Mouse (Mus musculus) G1E (cell line): ENCODE results near the gene Slc48a1. TPM values are rescaled to one million over a fixed set of nuclear protein-coding genes. Genes with fewer than 3 reads are reported as not detected.

Source experiments
- ATAC-seq: 2 replicates; pipeline ENCODE4 v1.8.0; 2016; ENCODE audit warnings: mild to moderate bottlenecking; ENCODE audit not compliant: insufficient number of reproducible peaks, poor library complexity, low FRiP score, severe bottlenecking; ENCODE audit errors: extremely low read depth
- DNase-seq: peaks from one replicate; pipeline ENCODE4 v3.0.0; 2012; ENCODE audit warnings: low spot score
- H3K27me3 ChIP-seq: 2 replicates; pipeline ENCODE4 v1.6.1; 2012; ENCODE audit warnings: mild to moderate bottlenecking, low read length, inconsistent platforms; ENCODE audit not compliant: insufficient read depth
- H3K36me3 ChIP-seq: replicated peaks from 2 replicates; pipeline ENCODE3; 2012; ENCODE audit warnings: mild to moderate bottlenecking, inconsistent platforms
- H3K4me1 ChIP-seq: 2 replicates; pipeline ENCODE4 v1.6.1; 2012; ENCODE audit warnings: low read depth, low read length, inconsistent platforms, mixed read lengths; ENCODE audit not compliant: insufficient read depth
- H3K4me3 ChIP-seq: 2 replicates; pipeline ENCODE4 v1.5.1; 2012; ENCODE audit warnings: low read depth, mild to moderate bottlenecking, inconsistent platforms, low read length, moderate library complexity, mixed read lengths
- H3K9me3 ChIP-seq: replicated peaks from 2 replicates; pipeline ENCODE4 v1.6.1; 2012; ENCODE audit warnings: inconsistent platforms
- CTCF ChIP-seq: IDR thresholded peaks from 2 replicates; pipeline ENCODE4 v1.5.1; 2012; ENCODE audit warnings: low read depth, low read length, inconsistent platforms, mixed read lengths
- GATA1 ChIP-seq: IDR thresholded peaks from 2 replicates; pipeline ENCODE4 v1.6.1; 2012; ENCODE audit warnings: borderline replicate concordance, low read length, inconsistent platforms, mixed read lengths
- GATA2 ChIP-seq: IDR thresholded peaks from 2 replicates; pipeline ENCODE4 v1.6.1; 2012; ENCODE audit warnings: low read depth, low read length, inconsistent platforms, borderline replicate concordance
- POLR2AphosphoS5 ChIP-seq: IDR thresholded peaks from 2 replicates; pipeline ENCODE4 v1.6.1; 2012; ENCODE audit warnings: low read depth, low read length, inconsistent platforms; ENCODE audit not compliant: insufficient replicate concordance
- TAL1 ChIP-seq: conservative IDR thresholded peaks from 2 replicates; pipeline ENCODE4 v1.6.1; 2012; ENCODE audit warnings: low read depth, low read length, inconsistent platforms, mixed read lengths
- polyA plus RNA-seq: library from polyadenylated mRNA; stranded (reverse); fragments of >175 nt; gene quantifications from 2 replicates; pipeline ENCODE4 v1.2.3, GENCODE M21; 2012
- total RNA-seq, 2 experiments: library from RNA; stranded (forward) in 1 of 2; stranded (reverse) in 1 of 2; fragments of 200-1000 nt in 1 of 2; fragments of >200 nt in 1 of 2; fragmentation: Nextera tagmentation in 1 of 2; gene quantifications; 2 replicates each; pipeline ENCODE4 v1.2.3; 2014 to 2017

Gene Slc48a1
- total and polyA plus RNA-seq, 3 experiments = 108 to 256 (median 125) TPM

- ATAC-seq = peak; percentile 50
- TF ChIP-seq GATA1 = no peak
- no peak for TF ChIP-seq TAL1
- no peak for TF ChIP-seq GATA2
- no peak; the same call in 1 of the 2 replicates for TF ChIP-seq POLR2AphosphoS5
- TF ChIP-seq CTCF = no peak
- peak; percentile 60 for DNase-seq
- Histone ChIP-seq H3K27me3 (no peaks in the 10 kb centered on the region), H3K4me1 (peaks cover 79% of the 10 kb centered on the region), H3K9me3 (no peaks in the 10 kb centered on the region), H3K4me3 (peak overlapping the region; percentile 95; the same call in 1 of the 2 replicates), H3K36me3 (peaks cover 73% of the 10 kb centered on the region)
These were observed 9.7 kb downstream of the Slc48a1 start for GRCm38 (mm10) chr15:97787799-97788667.

- H3K9me3 ChIP-seq = no peaks in the 10 kb centered on the region
- TF ChIP-seq GATA2 (no peak), GATA1 (no peak), TAL1 (no peak), CTCF (no peak), POLR2AphosphoS5 (no peak)
- H3K36me3 ChIP-seq = peaks cover 81% of the 10 kb centered on the region
- peak overlapping the region; percentile 95; the same call in 1 of the 2 replicates for H3K4me3 ChIP-seq
- H3K27me3 ChIP-seq = no peaks in the 10 kb centered on the region
- ATAC-seq = no peak
- DNase-seq = no peak
- peaks cover 85% of the 10 kb centered on the region for H3K4me1 ChIP-seq
These were observed 10.5 kb downstream of the Slc48a1 start for GRCm38 (mm10) chr15:97788821-97789220.

GRCm38 (mm10) chr15:97789761-97790505, 11.6 kb downstream of the Slc48a1 start:
- DNase-seq = no peak
- peaks cover 92% of the 10 kb centered on the region for H3K36me3 ChIP-seq
- H3K4me3 ChIP-seq = peak overlapping the region; percentile 64; the same call in 1 of the 2 replicates
- TF ChIP-seq GATA1 (no peak), CTCF (peak; percentile 85)
- ATAC-seq = no peak
- H3K9me3 ChIP-seq = no peaks in the 10 kb centered on the region
- H3K4me1 ChIP-seq = peaks cover 89% of the 10 kb centered on the region
- H3K27me3 ChIP-seq = no peaks in the 10 kb centered on the region

DNA sequence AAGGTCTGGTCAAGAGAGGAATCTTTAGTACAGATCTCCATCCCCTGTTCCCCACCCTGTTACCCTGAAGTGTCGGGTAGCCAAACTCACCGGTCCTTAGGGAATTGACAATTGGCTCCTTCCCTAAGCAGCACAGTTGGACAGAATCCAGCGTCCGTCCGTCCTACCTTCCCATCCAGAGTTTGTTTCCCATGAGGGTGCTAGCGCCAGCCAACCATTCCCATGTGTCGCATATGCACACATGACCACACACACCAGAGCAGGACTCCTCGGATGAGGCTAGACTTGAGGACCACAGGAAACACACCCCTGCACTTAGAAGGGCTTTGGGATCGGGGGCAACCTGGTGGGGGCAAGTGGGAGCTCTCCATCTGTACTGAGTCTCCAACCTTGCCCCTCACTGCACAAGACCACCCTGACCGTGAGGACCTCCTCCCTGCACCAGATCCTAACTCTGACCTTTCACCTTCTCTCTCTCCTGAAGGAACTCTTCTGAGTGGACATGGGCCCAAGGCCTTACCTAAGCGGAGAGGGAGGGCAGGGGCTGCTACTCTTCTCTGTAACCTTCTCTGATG, 12.9 kb downstream of the Slc48a1 start:
- DNase-seq (no peak), ATAC-seq (no peak)
- no peaks in the 10 kb centered on the region for H3K9me3 ChIP-seq
- peaks cover 99% of the 10 kb centered on the region for H3K36me3 ChIP-seq
- H3K27me3 ChIP-seq = no peaks in the 10 kb centered on the region
- H3K4me1 ChIP-seq = peaks cover 84% of the 10 kb centered on the region
- TF ChIP-seq CTCF (no peak), POLR2AphosphoS5 (0 out of 2 replicates have a peak, but pooled peaks have one; percentile 25)
- H3K4me3 ChIP-seq = no peak overlapping the region

GRCm38 (mm10) chr15:97793386-97794153, 15.2 kb downstream of the Slc48a1 start:
- H3K9me3 ChIP-seq = no peaks in the 10 kb centered on the region
- no peak for DNase-seq
- no peaks in the 10 kb centered on the region for H3K27me3 ChIP-seq
- no peak for ATAC-seq
- H3K36me3 ChIP-seq = peaks cover 99% of the 10 kb centered on the region
- no peak overlapping the region for H3K4me3 ChIP-seq
- no peak for TF ChIP-seq CTCF
- no peak for TF ChIP-seq GATA2
- no peak for TF ChIP-seq TAL1
- no peak for TF ChIP-seq POLR2AphosphoS5
- no peak for TF ChIP-seq GATA1
- H3K4me1 ChIP-seq = peaks cover 79% of the 10 kb centered on the region

DNA sequence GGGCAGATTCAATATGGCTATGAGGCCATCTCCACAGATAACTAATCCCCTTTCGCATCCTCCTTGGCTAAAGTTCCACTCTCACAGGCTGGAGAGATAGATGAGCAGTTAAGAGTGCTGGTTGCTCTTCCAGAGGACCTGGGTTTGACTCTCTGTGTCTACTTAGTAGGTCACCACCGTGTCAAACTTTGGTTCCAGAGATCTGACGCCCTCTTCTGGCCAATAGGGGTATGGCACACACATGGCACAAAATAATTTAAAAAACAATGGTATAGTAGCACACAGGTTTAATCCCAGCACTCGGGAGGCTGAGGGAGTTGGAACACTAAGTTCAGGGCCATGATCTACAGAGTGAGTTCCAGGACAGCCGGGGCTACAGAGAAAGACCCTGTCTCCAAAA, 15.9 kb downstream of the Slc48a1 start:
- ATAC-seq (no peak), DNase-seq (no peak)
- Histone ChIP-seq H3K4me1 (peaks cover 74% of the 10 kb centered on the region), H3K9me3 (no peaks in the 10 kb centered on the region), H3K4me3 (no peak overlapping the region), H3K27me3 (no peaks in the 10 kb centered on the region), H3K36me3 (peaks cover 99% of the 10 kb centered on the region)
- TF ChIP-seq CTCF (peak; percentile 54), GATA2 (no peak)
